Mouse (Mus musculus): ENCODE measurements at regions not wholly inside any gene's neighbourhood (a gene's known extent, or its start where the extent isn't known, plus 50 kb on each side); places are given as distances from the start of the nearest gene placed in this dataset.
A peak's percentile ranks its signal among the peaks of the same experiment; 100 is the strongest.

DNA sequence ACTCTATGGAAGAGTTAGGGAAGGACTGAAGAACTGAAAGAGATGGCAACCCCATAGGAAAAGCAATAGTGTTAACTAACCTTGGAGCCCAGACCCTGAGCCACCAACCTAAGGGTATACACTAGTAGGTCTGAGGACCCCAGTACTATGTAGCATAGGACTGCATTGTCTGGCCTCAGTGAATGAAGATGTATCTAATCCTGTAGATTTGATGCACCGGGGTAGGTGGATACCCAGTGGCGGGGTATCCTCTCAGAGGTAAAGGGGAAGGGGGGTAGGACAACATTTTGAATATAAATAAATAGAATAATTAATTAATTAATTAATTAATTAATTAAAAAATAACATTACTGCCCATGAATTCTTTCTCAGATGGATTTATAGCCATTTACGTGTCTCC, 387.9 kb upstream of the 4921530L21Rik start:
- ATAC-seq (ENCODE audit: low FRiP score): no peak
- WGBS: 95% methylated on average over 3 of the region's 3 CpGs
- H3K9ac ChIP-seq: no peak overlapping the region

DNA sequence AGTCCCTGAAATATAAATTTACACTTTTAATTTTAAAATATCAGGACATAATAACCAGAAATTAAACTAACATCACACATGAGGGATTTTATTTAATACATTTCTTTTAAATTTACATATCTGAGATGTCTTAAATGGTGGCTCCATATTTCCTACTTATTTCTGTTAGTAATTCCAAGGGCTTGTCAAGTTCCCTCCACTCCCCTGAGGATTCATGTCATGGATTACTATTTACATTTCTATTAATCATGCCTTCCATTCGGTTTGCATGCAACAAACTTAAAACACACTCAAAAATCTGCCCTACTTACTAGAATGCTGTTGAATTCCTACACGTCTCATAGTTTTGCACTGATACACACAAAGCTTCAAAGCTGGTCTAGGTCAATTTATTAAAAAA, 387.1 kb upstream of the 4921530L21Rik start:
- H3K9ac ChIP-seq: no peak overlapping the region
- 75% methylated on average over 2 of the region's 2 CpGs for WGBS
- H3K36me3 ChIP-seq (replicated peaks): no peaks in the 10 kb centered on the region
- H3K9me3 ChIP-seq: no peaks in the 10 kb centered on the region
- H3K27ac ChIP-seq: no peak overlapping the region
- H3K4me3 ChIP-seq (replicated peaks): no peak overlapping the region
- no peaks in the 10 kb centered on the region for H3K4me1 ChIP-seq
- ATAC-seq (ENCODE audit: low FRiP score): no peak
- H3K27me3 ChIP-seq: no peaks in the 10 kb centered on the region
- no peak overlapping the region for H3K4me2 ChIP-seq

More for the DNA sequence above, 387.9 kb upstream of the 4921530L21Rik start:
- Histone ChIP-seq H3K4me2 (no peak overlapping the region), H3K9me3 (no peaks in the 10 kb centered on the region), H3K4me3 (replicated peaks) (no peak overlapping the region), H3K27me3 (no peaks in the 10 kb centered on the region), H3K27ac (no peak overlapping the region), H3K4me1 (no peaks in the 10 kb centered on the region), H3K36me3 (replicated peaks) (no peaks in the 10 kb centered on the region)

DNA sequence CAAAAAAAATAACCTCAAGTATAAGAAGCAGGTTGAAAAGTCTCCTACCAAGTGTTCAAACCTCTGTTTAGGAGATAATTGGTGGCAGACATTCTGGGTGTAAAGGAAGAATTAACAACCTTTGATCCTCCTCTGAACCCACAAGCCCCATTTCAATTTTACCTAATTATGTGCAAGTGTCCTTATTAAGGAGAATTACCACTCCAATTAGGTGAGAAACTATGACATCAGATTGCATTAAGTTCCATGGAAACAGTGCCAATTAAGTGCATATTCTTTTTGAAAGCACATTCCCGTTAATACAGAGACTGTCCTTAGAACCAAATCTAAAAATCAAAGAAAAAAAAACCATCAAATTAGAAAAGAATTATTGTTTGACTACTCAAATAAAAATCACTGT, 366.0 kb upstream of the 4921530L21Rik start:
- no peak overlapping the region for H3K4me3 ChIP-seq (replicated peaks)
- 19% methylated on average over 1 of the region's 1 CpGs for WGBS
- peak; percentile 78; the same call in 1 of the 2 replicates for ATAC-seq (ENCODE audit: low FRiP score)
- no peaks in the 10 kb centered on the region for H3K9me3 ChIP-seq
- H3K36me3 ChIP-seq (replicated peaks): no peaks in the 10 kb centered on the region
- H3K27ac ChIP-seq: no peak overlapping the region
- H3K4me1 ChIP-seq: no peaks in the 10 kb centered on the region
- H3K9ac ChIP-seq: no peak overlapping the region
- no peak overlapping the region for H3K4me2 ChIP-seq
- H3K27me3 ChIP-seq: no peaks in the 10 kb centered on the region

DNA sequence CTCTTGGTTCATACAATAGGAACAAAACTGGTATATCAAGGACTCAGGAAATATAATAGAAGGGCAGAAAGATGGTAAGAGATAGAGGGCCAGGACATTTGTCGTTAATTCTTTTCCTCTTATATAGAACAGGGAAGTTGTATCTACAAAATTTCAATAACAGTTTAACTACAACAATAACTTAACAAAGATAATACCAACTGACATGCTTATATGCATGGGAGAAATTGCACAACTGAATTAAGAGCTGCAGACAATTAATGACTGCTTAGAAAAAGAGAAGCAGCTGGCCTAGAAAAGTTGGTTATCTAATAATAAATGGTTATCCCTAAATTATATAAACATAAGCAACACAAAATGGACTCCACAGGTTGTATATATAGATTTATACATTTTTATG, 362.2 kb upstream of the 4921530L21Rik start:
- Histone ChIP-seq H3K4me2 (no peak overlapping the region), H3K27me3 (no peaks in the 10 kb centered on the region), H3K9ac (no peak overlapping the region), H3K4me1 (no peaks in the 10 kb centered on the region), H3K27ac (no peak overlapping the region), H3K4me3 (replicated peaks) (no peak overlapping the region), H3K9me3 (no peaks in the 10 kb centered on the region), H3K36me3 (replicated peaks) (no peaks in the 10 kb centered on the region)
- 85% methylated on average over 1 of the region's 1 CpGs for WGBS
- ATAC-seq (ENCODE audit: low FRiP score): no peak

DNA sequence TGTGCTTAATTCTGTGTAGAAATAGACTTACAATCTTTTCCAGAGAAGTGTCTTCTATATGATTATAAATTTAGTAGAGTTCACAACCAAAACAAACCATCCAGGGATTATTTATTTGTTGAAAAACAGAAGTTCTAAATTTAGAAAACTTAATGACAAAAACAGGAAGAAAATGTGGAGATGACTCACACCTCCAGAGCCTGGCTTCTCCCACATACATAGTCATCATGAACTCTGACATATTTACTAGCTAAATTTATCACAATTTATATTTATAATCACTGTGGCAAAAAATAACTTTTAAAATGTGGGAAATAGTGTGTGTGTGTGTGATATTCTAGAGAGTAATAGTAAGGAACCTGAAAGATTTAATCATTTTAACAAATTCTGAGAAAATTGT, 337.2 kb upstream of the 4921530L21Rik start:
- H3K27ac ChIP-seq: no peak overlapping the region
- no peak overlapping the region for H3K4me3 ChIP-seq (replicated peaks)
- no peaks in the 10 kb centered on the region for H3K27me3 ChIP-seq
- ATAC-seq (ENCODE audit: low FRiP score): no peak
- H3K36me3 ChIP-seq (replicated peaks): no peaks in the 10 kb centered on the region
- no peaks in the 10 kb centered on the region for H3K4me1 ChIP-seq
- H3K9me3 ChIP-seq: no peaks in the 10 kb centered on the region
- no peak overlapping the region for H3K9ac ChIP-seq
- H3K4me2 ChIP-seq: no peak overlapping the region

DNA sequence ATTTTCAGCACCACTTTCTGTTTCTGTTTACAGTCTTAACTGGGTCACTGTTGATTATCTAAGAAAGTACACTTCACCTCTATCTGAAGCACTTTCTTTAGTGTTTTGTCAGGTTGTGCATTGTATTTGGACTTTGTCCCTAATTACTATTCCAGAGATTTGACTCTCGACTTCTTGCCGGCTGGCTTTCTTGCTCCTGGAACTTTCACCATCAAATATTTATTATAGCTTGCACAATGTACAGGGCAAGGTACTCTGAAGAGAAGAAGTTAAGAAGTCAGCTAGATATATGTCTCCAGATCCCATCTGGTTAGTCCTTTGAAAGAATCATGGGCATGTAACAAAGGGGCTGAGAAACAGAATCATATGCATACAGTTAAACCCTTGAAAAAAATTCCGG, 290.0 kb upstream of the 4921530L21Rik start:
- WGBS: 85% methylated on average over 3 of the region's 3 CpGs
- Histone ChIP-seq H3K27ac (no peak overlapping the region), H3K4me3 (replicated peaks) (no peak overlapping the region), H3K27me3 (no peaks in the 10 kb centered on the region), H3K9me3 (no peaks in the 10 kb centered on the region), H3K4me2 (no peak overlapping the region), H3K36me3 (replicated peaks) (no peaks in the 10 kb centered on the region), H3K4me1 (no peaks in the 10 kb centered on the region), H3K9ac (no peak overlapping the region)
- ATAC-seq (ENCODE audit: low FRiP score): no peak

DNA sequence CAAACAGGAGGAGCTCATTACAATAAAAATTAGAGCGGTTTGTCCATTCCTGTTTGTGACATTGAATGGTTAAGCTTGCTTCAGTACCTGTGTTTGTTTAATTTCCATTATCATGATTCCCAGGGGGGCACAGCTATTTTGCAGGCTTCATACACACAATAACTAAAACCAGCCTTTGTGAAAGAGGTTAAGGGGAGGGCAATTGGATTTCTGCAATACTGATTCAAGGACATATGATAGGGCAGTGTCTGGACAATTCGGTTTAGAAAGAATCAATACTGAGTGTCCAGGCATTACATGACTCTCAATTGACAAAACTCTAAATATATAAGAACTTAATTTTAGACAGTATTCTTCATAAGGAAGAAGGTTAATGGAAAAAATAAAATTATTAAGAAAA, 284.7 kb upstream of the 4921530L21Rik start:
- no peaks in the 10 kb centered on the region for H3K4me1 ChIP-seq
- H3K4me2 ChIP-seq: no peak overlapping the region
- H3K36me3 ChIP-seq (replicated peaks): no peaks in the 10 kb centered on the region
- H3K27ac ChIP-seq: no peak overlapping the region
- peak; percentile 60; the same call in 1 of the 2 replicates for ATAC-seq (ENCODE audit: low FRiP score)
- H3K4me3 ChIP-seq (replicated peaks): no peak overlapping the region
- no peaks in the 10 kb centered on the region for H3K9me3 ChIP-seq
- H3K27me3 ChIP-seq: no peaks in the 10 kb centered on the region
- 45% methylated on average over 2 of the region's 2 CpGs for WGBS
- no peak overlapping the region for H3K9ac ChIP-seq

DNA sequence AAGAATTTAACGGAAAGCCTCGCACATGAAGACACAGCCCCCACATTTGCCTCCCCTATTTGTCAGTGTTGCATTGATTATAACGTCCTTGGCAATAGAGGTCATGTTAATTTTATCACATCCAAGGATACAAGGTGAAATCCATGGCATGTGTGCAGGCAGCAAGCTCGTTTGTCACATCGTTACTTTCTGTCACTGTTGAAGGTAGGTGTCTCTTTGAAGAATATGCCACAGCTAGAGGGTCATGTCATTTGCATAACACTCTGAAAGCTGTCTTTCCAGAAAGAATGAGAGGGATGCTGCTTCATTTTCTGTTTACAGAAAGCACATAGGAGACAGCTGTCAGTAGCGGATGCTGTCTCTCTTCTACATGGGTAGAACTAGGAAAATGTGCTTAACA, 235.1 kb upstream of the 4921530L21Rik start:
- peak; percentile 57; the same call in 1 of the 2 replicates for ATAC-seq (ENCODE audit: low FRiP score)

DNA sequence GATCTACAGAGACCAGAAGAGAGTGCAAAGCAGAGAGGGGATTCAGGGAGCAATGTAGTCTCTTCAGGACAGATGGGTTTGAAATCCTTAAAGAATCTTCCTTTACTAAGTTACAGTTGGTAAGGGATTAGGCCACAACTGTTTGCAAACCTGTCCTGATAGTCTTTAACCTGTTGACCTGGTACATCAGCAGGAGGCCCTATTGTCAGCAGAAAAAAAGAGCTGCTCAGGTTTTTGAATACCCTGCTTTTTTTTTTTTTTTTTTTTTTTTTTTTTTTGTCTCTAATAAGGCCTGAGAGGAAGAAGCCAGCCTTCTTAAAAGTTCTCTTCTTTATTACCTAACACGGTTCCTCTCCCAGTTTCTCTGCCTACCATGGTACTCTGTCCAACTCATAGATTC, 221.5 kb upstream of the 4921530L21Rik start:
- no peak overlapping the region for H3K9ac ChIP-seq
- no peaks in the 10 kb centered on the region for H3K4me1 ChIP-seq
- no peak overlapping the region for H3K27ac ChIP-seq
- H3K36me3 ChIP-seq (replicated peaks): no peaks in the 10 kb centered on the region
- H3K4me2 ChIP-seq: no peak overlapping the region
- H3K9me3 ChIP-seq: no peaks in the 10 kb centered on the region
- H3K4me3 ChIP-seq (replicated peaks): no peak overlapping the region
- 8% methylated on average over 1 of the region's 1 CpGs for whole genome bisulfite sequencing
- H3K27me3 ChIP-seq: no peaks in the 10 kb centered on the region
- no peak for ATAC-seq (ENCODE audit: low FRiP score)

More for the DNA sequence above, 235.1 kb upstream of the 4921530L21Rik start:
- Histone ChIP-seq H3K36me3 (replicated peaks) (no peaks in the 10 kb centered on the region), H3K9ac (no peak overlapping the region), H3K9me3 (no peaks in the 10 kb centered on the region), H3K27me3 (no peaks in the 10 kb centered on the region), H3K4me2 (no peak overlapping the region), H3K4me1 (no peaks in the 10 kb centered on the region), H3K4me3 (replicated peaks) (no peak overlapping the region), H3K27ac (no peak overlapping the region)
- 41% methylated on average over 6 of the region's 6 CpGs for WGBS

DNA sequence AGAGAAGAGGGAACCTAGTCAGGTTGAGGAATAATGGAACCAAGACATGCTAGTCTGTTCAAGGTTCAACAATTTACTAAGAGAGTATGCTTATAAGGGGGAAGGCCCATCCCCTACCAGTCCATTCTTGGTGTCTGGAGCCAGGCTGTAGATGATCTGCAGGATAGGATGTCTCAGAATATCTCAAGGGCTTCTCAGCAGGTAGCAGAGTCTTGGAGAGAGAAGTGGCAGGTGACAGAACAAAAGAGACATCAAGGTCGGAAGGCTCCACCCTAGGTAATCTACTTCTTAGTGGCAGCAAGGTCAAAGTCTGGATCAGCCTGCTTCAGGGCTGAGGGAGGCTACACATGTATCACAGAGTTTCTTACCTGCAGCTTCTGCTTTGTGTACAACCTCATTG, 220.2 kb upstream of the 4921530L21Rik start:
- no peaks in the 10 kb centered on the region for H3K27me3 ChIP-seq
- no peak for ATAC-seq (ENCODE audit: low FRiP score)
- WGBS: 91% methylated on average over 1 of the region's 1 CpGs

DNA sequence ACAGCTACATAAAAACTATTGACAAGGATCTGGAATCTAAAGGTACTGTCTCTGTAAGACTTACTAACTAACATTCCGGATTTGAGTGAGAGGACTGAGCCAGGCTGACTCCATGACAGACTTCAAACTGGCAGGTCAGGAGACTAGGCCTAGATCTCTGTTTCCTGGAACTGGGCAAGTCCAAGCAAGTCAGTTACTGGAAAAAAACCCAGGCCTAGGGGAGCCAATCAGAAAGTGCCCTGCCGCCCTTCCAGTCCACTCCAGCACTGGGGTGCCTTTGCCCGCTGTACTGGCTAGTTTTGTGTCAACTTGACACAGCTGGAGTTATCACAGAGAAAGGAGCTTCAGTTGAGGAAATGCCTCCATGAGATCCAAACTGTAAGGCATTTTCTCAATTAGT, 219.6 kb upstream of the 4921530L21Rik start:
- no peak overlapping the region for H3K27ac ChIP-seq
- no peaks in the 10 kb centered on the region for H3K9me3 ChIP-seq
- no peak overlapping the region for H3K4me3 ChIP-seq (replicated peaks)
- WGBS: 94% methylated on average over 3 of the region's 3 CpGs
- H3K36me3 ChIP-seq (replicated peaks): no peaks in the 10 kb centered on the region
- no peak overlapping the region for H3K4me2 ChIP-seq
- no peak for ATAC-seq (ENCODE audit: low FRiP score)
- H3K9ac ChIP-seq: no peak overlapping the region
- H3K4me1 ChIP-seq: no peaks in the 10 kb centered on the region
- no peaks in the 10 kb centered on the region for H3K27me3 ChIP-seq

More for the DNA sequence above, 220.2 kb upstream of the 4921530L21Rik start:
- no peak overlapping the region for H3K4me2 ChIP-seq
- H3K4me1 ChIP-seq: no peaks in the 10 kb centered on the region
- H3K9ac ChIP-seq: no peak overlapping the region
- H3K9me3 ChIP-seq: no peaks in the 10 kb centered on the region
- no peak overlapping the region for H3K4me3 ChIP-seq (replicated peaks)
- no peaks in the 10 kb centered on the region for H3K36me3 ChIP-seq (replicated peaks)
- no peak overlapping the region for H3K27ac ChIP-seq

DNA sequence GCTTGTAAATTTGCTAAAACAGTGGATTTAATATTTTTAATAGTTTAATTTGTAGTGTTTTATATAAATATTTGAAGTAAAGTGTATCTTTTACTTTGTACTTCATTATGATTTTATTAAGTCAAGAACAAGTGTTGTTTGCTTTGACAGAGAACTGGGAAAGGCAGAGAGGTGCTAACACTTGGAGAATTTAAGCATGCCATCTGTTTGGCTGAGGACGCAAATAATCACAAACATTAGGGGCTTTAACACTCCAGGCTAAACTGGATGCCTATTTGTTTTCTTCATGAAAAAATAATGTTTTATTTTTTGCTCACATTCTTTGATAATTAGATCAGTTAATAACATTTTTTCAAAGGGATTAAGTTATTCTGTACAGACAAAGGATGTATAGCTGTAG, 193.6 kb upstream of the 4921530L21Rik start:
- 71% methylated on average over 1 of the region's 1 CpGs for WGBS
- no peak for ATAC-seq (ENCODE audit: low FRiP score)
- Histone ChIP-seq H3K4me3 (replicated peaks) (no peak overlapping the region), H3K9ac (no peak overlapping the region), H3K4me2 (no peak overlapping the region), H3K36me3 (replicated peaks) (no peaks in the 10 kb centered on the region), H3K27ac (no peak overlapping the region), H3K27me3 (no peaks in the 10 kb centered on the region), H3K4me1 (no peaks in the 10 kb centered on the region), H3K9me3 (no peaks in the 10 kb centered on the region)

DNA sequence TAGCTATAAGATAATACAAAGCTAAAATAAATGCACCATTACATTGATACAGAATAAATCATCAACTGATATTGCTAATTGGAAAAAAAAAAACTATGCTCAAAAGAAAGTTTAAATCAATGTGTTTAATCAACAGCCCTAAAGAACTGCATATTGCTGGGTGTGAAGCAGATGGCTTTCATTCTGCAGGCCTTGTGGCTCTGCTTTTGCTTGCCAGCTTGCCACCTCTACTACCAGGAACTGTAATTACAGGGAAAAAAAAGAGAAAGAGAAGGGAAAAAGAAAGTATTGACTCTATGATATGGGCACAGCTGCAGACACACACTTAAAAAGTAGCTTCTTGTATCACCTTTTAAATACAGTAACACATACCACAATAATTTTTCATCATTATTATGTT, 192.4 kb upstream of the 4921530L21Rik start:
- Histone ChIP-seq H3K4me3 (replicated peaks) (no peak overlapping the region), H3K27ac (no peak overlapping the region), H3K9ac (no peak overlapping the region), H3K9me3 (no peaks in the 10 kb centered on the region), H3K27me3 (no peaks in the 10 kb centered on the region), H3K4me2 (no peak overlapping the region), H3K36me3 (replicated peaks) (no peaks in the 10 kb centered on the region), H3K4me1 (no peaks in the 10 kb centered on the region)
- ATAC-seq (ENCODE audit: low FRiP score): no peak

DNA sequence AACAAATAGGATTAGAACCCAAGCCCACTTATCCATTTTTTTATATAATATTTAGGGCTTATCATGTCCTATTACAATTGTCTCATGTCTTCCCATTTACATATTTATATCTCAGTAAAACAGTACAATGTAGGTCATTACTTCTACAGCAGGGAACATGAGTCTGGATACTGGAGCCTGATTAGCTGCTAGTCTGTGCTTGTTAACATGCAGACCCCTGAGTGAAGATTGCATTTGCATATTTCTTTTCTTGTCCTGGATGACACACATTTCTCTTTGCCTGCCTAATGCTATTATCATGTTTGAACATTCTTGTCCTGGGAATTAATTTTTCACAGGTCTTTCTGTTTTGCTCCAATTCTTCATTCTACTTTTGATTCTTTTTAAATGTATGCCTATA, 155.0 kb upstream of the 4921530L21Rik start:
- no peaks in the 10 kb centered on the region for H3K36me3 ChIP-seq (replicated peaks)
- H3K4me3 ChIP-seq (replicated peaks): no peak overlapping the region
- H3K9ac ChIP-seq: no peak overlapping the region
- ATAC-seq (ENCODE audit: low FRiP score): no peak
- no peak overlapping the region for H3K4me2 ChIP-seq
- no peaks in the 10 kb centered on the region for H3K4me1 ChIP-seq
- H3K27ac ChIP-seq: no peak overlapping the region
- no peaks in the 10 kb centered on the region for H3K9me3 ChIP-seq
- no peaks in the 10 kb centered on the region for H3K27me3 ChIP-seq
